Mouse (Mus musculus) CH12F3 (cell line): ENCODE measurements around the gene Kank1.

ENCODE experiments used
- in situ Hi-C: fragments of 300-500 bp; cut with MboI; formaldehyde crosslinking; loops from 2 replicates; pipeline ENCODE4 v1.14.3; 2020; ENCODE audit warnings: low sequenced_read_pairs

Gene Kank1

GRCm38 (mm10) chr19:25358486-25359120, 121.8 kb downstream of the Kank1 start:
- in situ Hi-C loops: no loop called here

GRCm38 (mm10) chr19:25360571-25361029, 123.8 kb downstream of the Kank1 start:
- in situ Hi-C loops: no loop called here

GRCm38 (mm10) chr19:25361956-25362355, 125.2 kb downstream of the Kank1 start:
- in situ Hi-C loops: no loop called here

GRCm38 (mm10) chr19:25365698-25366097, 128.9 kb downstream of the Kank1 start:
- in situ Hi-C loops: no loop called here

- in situ Hi-C loops: no loop called here
Measured at GRCm38 (mm10) chr19:25366620-25367019, 129.8 kb downstream of the Kank1 start.

GRCm38 (mm10) chr19:25370428-25370827, 133.7 kb downstream of the Kank1 start:
- in situ Hi-C loops: no loop called here

GRCm38 (mm10) chr19:25372794-25373193, 136.0 kb downstream of the Kank1 start:
- in situ Hi-C loops: no loop called here

- in situ Hi-C loops: no loop called here
Measured at GRCm38 (mm10) chr19:25373594-25373993, 136.8 kb downstream of the Kank1 start.

GRCm38 (mm10) chr19:25374191-25374590, 137.4 kb downstream of the Kank1 start:
- in situ Hi-C loops: no loop called here

GRCm38 (mm10) chr19:25374926-25375325, 138.2 kb downstream of the Kank1 start:
- in situ Hi-C loops: no loop called here

GRCm38 (mm10) chr19:25376871-25377270, 140.1 kb downstream of the Kank1 start:
- in situ Hi-C loops: no loop called here

GRCm38 (mm10) chr19:25380675-25381074, 143.9 kb downstream of the Kank1 start:
- in situ Hi-C loops: no loop called here

- in situ Hi-C loops: no loop called here
Measured at GRCm38 (mm10) chr19:25381972-25382371, 145.2 kb downstream of the Kank1 start.

GRCm38 (mm10) chr19:25382494-25382893, 145.7 kb downstream of the Kank1 start:
- in situ Hi-C loops: no loop called here

- in situ Hi-C loops: no loop called here
Measured at GRCm38 (mm10) chr19:25383386-25384146, 146.8 kb downstream of the Kank1 start.

GRCm38 (mm10) chr19:25385981-25386380, 149.2 kb downstream of the Kank1 start:
- in situ Hi-C loops: no loop called here

GRCm38 (mm10) chr19:25386679-25387470, 150.1 kb downstream of the Kank1 start:
- in situ Hi-C loops: no loop called here

- in situ Hi-C loops: no loop called here
Measured at GRCm38 (mm10) chr19:25387902-25388301, 151.1 kb downstream of the Kank1 start.

- in situ Hi-C loops: no loop called here
Measured at GRCm38 (mm10) chr19:25392135-25392534, 155.4 kb downstream of the Kank1 start.

GRCm38 (mm10) chr19:25395035-25395434, 158.3 kb downstream of the Kank1 start:
- in situ Hi-C loops: no loop called here

GRCm38 (mm10) chr19:25396709-25397266, 160.0 kb downstream of the Kank1 start:
- in situ Hi-C loops: no loop called here
